Mouse (Mus musculus): Measurements from ENCODE around the gene Smyd3. TPM values are rescaled to one million over a fixed set of nuclear protein-coding genes. Genes with fewer than 3 reads are reported as not detected.

Smyd3 gene
- polyA plus RNA-seq, 1 experiment from 2014 or later, result 3.7 TPM

DNA sequence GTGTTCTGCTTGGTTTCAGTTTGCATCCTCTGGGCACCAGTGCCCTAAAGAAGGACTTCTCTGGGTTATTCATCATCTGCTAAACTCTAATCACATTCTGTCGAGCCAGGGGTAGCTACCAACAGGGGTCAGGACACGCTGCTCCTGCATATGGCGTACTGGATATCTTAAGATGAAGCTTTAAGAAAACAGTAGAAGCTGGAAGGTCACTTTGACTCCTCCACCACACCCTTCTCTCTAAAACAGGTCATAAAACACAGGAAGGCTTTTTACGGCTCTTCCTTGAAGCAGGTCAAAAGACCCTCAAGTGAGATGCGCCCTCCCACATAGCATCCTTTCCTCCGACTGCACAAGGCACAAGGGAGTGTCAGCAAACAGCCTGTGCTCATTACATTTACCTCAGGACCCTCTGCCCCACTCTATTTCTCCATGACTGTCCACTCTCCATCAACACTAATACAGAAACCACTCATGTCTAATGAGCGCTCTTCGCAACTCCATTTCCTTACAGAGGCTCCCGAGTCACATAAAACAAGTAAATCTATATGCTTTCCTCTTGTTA lies 310.6 kb downstream of the Smyd3 start:
- 83% methylated on average over 7 of the region's 9 CpGs for WGBS (ENCODE audit: missing documents)

GRCm38 (mm10) chr1:179198517-179199200 lies 319.2 kb downstream of the Smyd3 start:
- 90% methylated on average over 4 of the region's 9 CpGs for WGBS (ENCODE audit: missing documents)
- H3K36me3 ChIP-seq (ENCODE audit: inconsistent target), result no peaks in the 10 kb centered on the region
- no peak overlapping the region for H3K4me3 ChIP-seq (ENCODE audit: inconsistent target)
- no peaks in the 10 kb centered on the region for H3K79me2 ChIP-seq (ENCODE audit: inconsistent target)
- no peak overlapping the region for H3K27ac ChIP-seq

More for the DNA sequence above, 310.6 kb downstream of the Smyd3 start:
- no peak overlapping the region for H3K4me3 ChIP-seq (ENCODE audit: inconsistent target)
- H3K79me2 ChIP-seq (ENCODE audit: inconsistent target), result no peaks in the 10 kb centered on the region
- H3K27ac ChIP-seq, result no peak overlapping the region
- no peaks in the 10 kb centered on the region for H3K36me3 ChIP-seq (ENCODE audit: inconsistent target)

DNA sequence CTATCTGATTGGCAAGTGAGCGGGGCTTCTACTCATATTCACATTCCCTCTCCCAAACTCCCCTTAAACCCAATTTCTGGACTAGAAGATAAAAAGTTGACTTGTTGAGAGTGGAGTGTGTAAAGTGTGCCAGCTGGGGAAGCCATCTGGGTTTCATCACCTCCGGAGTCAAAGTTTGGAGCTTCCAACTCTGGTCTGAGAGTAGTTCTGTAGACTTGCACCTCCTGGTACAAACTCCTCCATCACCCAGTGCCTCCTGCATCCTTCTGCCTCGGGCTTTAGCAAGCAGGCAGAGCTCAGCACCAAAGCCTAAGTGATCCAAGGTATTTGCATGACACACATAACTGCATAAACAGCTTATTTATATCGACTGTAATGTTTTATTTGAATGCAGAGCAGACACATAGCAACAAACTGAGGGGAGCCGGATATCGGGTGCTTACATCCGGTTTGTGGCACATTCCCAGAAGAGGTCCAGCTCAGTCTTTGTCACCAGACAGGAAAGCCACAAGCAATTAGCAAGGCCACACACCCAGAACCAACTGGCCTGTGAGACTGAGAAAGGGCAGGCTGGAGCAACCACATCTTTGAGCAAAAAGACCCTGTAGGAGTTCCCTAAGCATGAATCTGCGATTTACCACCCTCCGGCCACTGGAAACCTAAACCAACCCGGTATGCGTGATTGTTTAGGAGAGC lies 319.9 kb downstream of the Smyd3 start:
- H3K79me2 ChIP-seq (ENCODE audit: inconsistent target), result no peaks in the 10 kb centered on the region
- H3K36me3 ChIP-seq (ENCODE audit: inconsistent target), result no peaks in the 10 kb centered on the region
- no peak overlapping the region for H3K4me3 ChIP-seq (ENCODE audit: inconsistent target)
- 50% methylated on average over 11 of the region's 11 CpGs for WGBS (ENCODE audit: missing documents)
- no peak overlapping the region for H3K27ac ChIP-seq

GRCm38 (mm10) chr1:179197156-179197555 lies 320.7 kb downstream of the Smyd3 start:
- Histone ChIP-seq H3K79me2 (ENCODE audit: inconsistent target) (no peaks in the 10 kb centered on the region), H3K27ac (no peak overlapping the region), H3K4me3 (ENCODE audit: inconsistent target) (no peak overlapping the region), H3K36me3 (ENCODE audit: inconsistent target) (no peaks in the 10 kb centered on the region)
- WGBS (ENCODE audit: missing documents), result 98% methylated on average over 4 of the region's 4 CpGs

- Histone ChIP-seq H3K36me3 (ENCODE audit: inconsistent target) (no peaks in the 10 kb centered on the region), H3K79me2 (ENCODE audit: inconsistent target) (no peaks in the 10 kb centered on the region), H3K4me3 (ENCODE audit: inconsistent target) (no peak overlapping the region), H3K27ac (no peak overlapping the region)
Measured at GRCm38 (mm10) chr1:179196422-179196821, 321.4 kb downstream of the Smyd3 start.

DNA sequence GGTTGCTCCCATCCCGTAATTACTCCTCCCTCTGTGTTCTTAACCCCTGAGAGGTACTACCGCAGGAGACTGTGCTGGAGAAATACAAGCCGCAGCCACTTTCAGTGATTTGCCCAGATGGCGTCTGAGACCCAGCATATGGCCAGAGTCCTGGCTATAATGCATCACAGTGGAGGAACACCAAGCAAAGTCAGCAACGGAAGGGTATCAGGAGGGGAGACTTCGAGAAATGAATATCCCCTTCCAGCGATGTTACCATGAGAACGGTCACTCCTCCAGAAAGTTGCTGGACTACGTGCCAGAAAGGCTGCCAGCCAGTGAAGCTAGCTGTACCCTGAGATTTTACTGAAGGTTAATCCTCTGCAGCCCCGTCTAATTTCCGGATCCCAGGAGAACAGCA lies 325.1 kb downstream of the Smyd3 start:
- Histone ChIP-seq H3K27ac (no peak overlapping the region), H3K4me3 (ENCODE audit: inconsistent target) (no peak overlapping the region), H3K79me2 (ENCODE audit: inconsistent target) (no peaks in the 10 kb centered on the region), H3K36me3 (ENCODE audit: inconsistent target) (no peaks in the 10 kb centered on the region)
- WGBS (ENCODE audit: missing documents), result 96% methylated on average over 11 of the region's 11 CpGs

DNA sequence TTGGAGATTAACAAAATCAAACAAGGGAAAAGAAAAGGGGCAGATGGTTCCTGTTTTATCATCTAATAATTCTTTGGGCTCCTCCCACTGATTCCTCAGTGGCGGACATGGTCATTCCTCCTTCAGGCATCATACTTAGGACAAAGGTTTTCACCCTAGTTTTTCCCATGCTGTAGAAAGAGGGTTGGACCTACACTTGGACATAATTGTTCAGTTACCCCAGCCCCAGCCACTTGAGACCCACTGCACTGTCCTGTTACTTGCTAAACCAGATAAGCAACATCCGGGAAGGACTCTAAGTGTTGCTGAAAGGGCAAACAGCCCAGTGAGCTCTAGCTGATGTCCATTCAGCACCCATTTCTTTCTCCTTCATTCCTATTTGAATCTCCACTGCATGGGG lies 327.0 kb downstream of the Smyd3 start:
- no peak overlapping the region for H3K27ac ChIP-seq
- no peaks in the 10 kb centered on the region for H3K36me3 ChIP-seq (ENCODE audit: inconsistent target)
- no peaks in the 10 kb centered on the region for H3K79me2 ChIP-seq (ENCODE audit: inconsistent target)
- H3K4me3 ChIP-seq (ENCODE audit: inconsistent target), result no peak overlapping the region
- WGBS (ENCODE audit: missing documents), result 97% methylated on average over 2 of the region's 2 CpGs

- Histone ChIP-seq H3K27ac (no peak overlapping the region), H3K4me3 (ENCODE audit: inconsistent target) (no peak overlapping the region)
- WGBS (ENCODE audit: missing documents), result 92% methylated on average over 3 of the region's 3 CpGs
Measured at GRCm38 (mm10) chr1:179187171-179187570, 330.7 kb downstream of the Smyd3 start.

DNA sequence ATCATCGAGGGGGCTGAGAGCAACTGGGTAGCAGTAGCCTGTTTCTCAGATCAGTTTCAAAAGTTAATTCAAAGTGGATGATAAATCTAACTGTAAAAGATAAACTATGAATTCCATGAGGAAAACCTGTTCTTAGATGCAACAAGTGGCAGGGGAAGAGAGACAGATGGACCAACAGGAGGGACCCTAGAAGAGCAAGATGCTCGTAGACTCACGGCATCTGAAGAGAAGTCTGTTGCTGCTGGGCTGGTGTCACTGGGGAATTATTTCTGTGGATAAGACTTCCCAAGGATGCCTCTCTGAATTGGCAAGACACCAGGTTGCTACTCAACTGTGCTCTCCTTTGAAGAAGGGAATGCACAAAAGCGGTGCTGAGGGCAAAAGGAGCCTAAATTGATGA lies 333.2 kb downstream of the Smyd3 start:
- H3K79me2 ChIP-seq (ENCODE audit: inconsistent target), result no peaks in the 10 kb centered on the region
- H3K36me3 ChIP-seq (ENCODE audit: inconsistent target), result no peaks in the 10 kb centered on the region
- H3K4me3 ChIP-seq (ENCODE audit: inconsistent target), result no peak overlapping the region
- WGBS (ENCODE audit: missing documents), result 95% methylated on average over 4 of the region's 4 CpGs
- no peak overlapping the region for H3K27ac ChIP-seq

More at GRCm38 (mm10) chr1:179187171-179187570, 330.7 kb downstream of the Smyd3 start:
- Histone ChIP-seq H3K79me2 (ENCODE audit: inconsistent target) (no peaks in the 10 kb centered on the region), H3K36me3 (ENCODE audit: inconsistent target) (no peaks in the 10 kb centered on the region)

- Histone ChIP-seq H3K4me3 (ENCODE audit: inconsistent target) (no peak overlapping the region), H3K27ac (no peak overlapping the region), H3K36me3 (ENCODE audit: inconsistent target) (no peaks in the 10 kb centered on the region), H3K79me2 (ENCODE audit: inconsistent target) (no peaks in the 10 kb centered on the region)
- WGBS (ENCODE audit: missing documents), result 63% methylated on average over 6 of the region's 6 CpGs
Measured at GRCm38 (mm10) chr1:179183499-179183898, 334.3 kb downstream of the Smyd3 start.

GRCm38 (mm10) chr1:179180546-179180945 lies 337.3 kb downstream of the Smyd3 start:
- Histone ChIP-seq H3K27ac (no peak overlapping the region), H3K4me3 (ENCODE audit: inconsistent target) (no peak overlapping the region), H3K36me3 (ENCODE audit: inconsistent target) (no peaks in the 10 kb centered on the region), H3K79me2 (ENCODE audit: inconsistent target) (no peaks in the 10 kb centered on the region)
- WGBS (ENCODE audit: missing documents), result 100% methylated on average over 3 of the region's 3 CpGs

DNA sequence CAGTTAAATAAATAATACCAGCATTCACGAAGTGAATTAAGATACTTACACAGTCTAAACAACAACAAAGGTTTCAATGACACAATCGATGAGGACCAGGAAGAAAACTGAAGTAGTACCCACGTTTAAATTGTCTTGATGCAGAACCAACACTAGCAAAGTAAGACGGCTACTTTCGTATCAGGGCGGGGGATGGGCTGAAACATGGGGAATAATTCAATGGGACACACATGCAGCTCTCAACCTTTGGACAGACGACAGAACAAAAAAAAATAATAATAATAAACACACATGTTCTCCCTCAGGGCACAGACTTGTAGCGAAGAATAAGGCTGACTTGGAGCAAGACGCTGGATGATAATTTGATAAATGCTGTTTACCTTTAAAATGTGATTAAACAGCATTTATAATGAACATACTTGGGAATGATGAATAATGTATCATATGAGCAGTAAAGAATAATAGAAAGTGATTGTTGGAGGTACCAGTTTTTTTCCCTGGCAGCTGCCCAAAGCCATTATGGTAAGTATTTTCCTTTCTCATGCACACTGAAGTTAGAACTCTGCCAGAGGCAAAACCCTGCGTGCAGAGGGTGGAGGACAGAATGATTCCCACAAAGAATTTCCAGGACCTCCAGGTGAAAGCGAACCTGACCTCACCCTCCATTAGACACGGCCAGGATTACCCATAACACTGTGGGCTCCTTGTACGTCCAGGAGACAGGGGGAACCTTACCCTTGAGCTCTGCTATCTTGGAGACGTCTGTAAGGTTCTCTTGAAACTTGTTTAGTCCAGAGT lies 340.8 kb downstream of the Smyd3 start:
- Histone ChIP-seq H3K4me3 (ENCODE audit: inconsistent target) (no peak overlapping the region), H3K36me3 (ENCODE audit: inconsistent target) (no peaks in the 10 kb centered on the region), H3K79me2 (ENCODE audit: inconsistent target) (no peaks in the 10 kb centered on the region), H3K27ac (no peak overlapping the region)
- WGBS (ENCODE audit: missing documents), result 97% methylated on average over 14 of the region's 14 CpGs

- WGBS (ENCODE audit: missing documents), result 100% methylated on average over 4 of the region's 4 CpGs
- H3K4me3 ChIP-seq (ENCODE audit: inconsistent target), result no peak overlapping the region
- H3K79me2 ChIP-seq (ENCODE audit: inconsistent target), result no peaks in the 10 kb centered on the region
- H3K36me3 ChIP-seq (ENCODE audit: inconsistent target), result no peaks in the 10 kb centered on the region
- H3K27ac ChIP-seq, result no peak overlapping the region
Measured at GRCm38 (mm10) chr1:179174241-179174640, 343.6 kb downstream of the Smyd3 start.

DNA sequence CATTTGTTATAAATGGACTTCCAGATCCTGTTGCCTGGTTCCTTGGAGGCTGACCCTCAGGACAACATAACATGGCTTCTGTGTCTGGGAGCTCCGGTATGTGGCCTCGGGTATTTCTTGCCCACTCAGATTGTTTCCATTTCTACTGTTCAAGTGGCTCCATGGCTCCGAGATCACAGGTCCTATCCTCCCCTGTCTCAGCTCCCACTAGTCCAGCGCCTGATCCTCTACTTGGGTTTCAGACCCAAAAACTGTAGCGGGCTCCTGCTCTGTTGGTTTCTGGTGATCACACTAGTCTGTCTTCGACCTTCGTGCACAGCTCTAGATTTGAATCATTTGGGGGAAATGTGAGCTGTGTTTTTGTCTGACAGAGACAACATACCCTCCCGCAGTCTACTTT lies 347.3 kb downstream of the Smyd3 start:
- Histone ChIP-seq H3K4me3 (ENCODE audit: inconsistent target) (no peak overlapping the region), H3K27ac (no peak overlapping the region), H3K79me2 (ENCODE audit: inconsistent target) (no peaks in the 10 kb centered on the region), H3K36me3 (ENCODE audit: inconsistent target) (no peaks in the 10 kb centered on the region)
- 98% methylated on average over 8 of the region's 8 CpGs for WGBS (ENCODE audit: missing documents)

- Histone ChIP-seq H3K4me3 (ENCODE audit: inconsistent target) (no peak overlapping the region), H3K36me3 (ENCODE audit: inconsistent target) (no peaks in the 10 kb centered on the region), H3K27ac (no peak overlapping the region), H3K79me2 (ENCODE audit: inconsistent target) (no peaks in the 10 kb centered on the region)
- 49% methylated on average over 3 of the region's 3 CpGs for WGBS (ENCODE audit: missing documents)
Measured at GRCm38 (mm10) chr1:179169749-179170148, 348.1 kb downstream of the Smyd3 start.

Measured in macrophage (primary cell).